In the genomic region with DNA sequence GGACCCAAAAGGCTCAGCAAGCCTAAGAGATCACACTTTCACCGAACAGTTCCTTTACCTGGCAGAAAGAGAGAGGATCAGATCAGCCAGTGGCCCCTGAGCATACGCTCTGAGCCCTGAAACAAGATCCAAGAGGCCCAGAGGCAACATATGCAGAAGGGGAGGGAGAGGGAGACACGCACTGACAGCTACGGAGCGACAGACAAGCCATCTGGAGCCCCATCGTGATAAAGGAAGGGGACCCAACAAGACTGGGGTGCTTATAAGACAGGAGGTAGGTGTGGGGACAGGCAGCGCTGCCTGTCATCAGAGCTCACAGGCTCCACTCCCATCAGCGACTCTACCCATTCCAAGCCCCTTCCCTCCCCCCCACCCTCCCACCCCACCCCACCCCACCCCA, we compare ENCODE assay signal across 11 mouse cellular contexts.
"Had no signal": no experiment of that assay in that cellular context is flagged by ENCODE, and none has a peak within 500 bp of the region (broad histone marks: within the 10 kb centered on the region; RNA-seq: fewer than 3 reads in every experiment).

No protein-coding gene starts in this region.

- H3K4me3 ChIP-seq: layer of hippocampus, adult 2 months; limb, embryonic 13.5 days had no signal

- H3K27ac ChIP-seq: liver, embryonic 14.5 days had no signal

- H3K9me3 ChIP-seq: limb, embryonic 13.5 days had no signal

- DNase-seq: kidney, postnatal 10 days; kidney, postnatal 4 days; left cerebral cortex, postnatal 4 days; lung, adult 18-20 months; lung, postnatal 36 days; midbrain, embryonic 14.5 days; right cerebral cortex, postnatal 14 days; thymus, postnatal 36 days had no signal

- H3K27me3 ChIP-seq: limb, embryonic 13.5 days had no signal

- H3K9ac ChIP-seq: limb, embryonic 13.5 days; liver, embryonic 14.5 days had no signal

- H3K36me3 ChIP-seq: limb, embryonic 13.5 days had no signal

- H3K4me2 ChIP-seq: limb, embryonic 13.5 days had no signal
